Mouse (Mus musculus): ENCODE data around the gene Fam84a.

The Fam84a gene

DNA sequence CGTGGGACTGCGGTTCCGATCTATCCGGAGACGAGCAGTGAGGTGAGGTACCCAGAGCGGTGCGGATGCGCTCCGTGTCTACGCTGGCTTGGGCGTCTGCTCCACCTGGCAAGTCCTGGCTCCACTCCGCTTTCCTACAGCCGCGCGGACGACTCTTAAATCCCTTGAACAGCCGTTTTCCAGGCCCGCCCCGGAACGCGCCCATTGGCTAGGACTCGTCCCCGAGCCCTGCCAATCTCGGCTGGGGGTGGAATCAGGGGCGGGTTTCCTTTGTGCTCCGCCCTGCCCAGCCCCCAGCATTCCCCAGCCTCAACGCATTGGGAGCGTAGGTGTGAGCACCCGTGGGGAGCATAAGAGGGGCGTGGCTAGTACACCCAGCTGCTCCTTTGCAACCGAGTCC lies at the start of gene Fam84a:
Gene Fam84a, minus strand, starts transcription at position 134 of the 400 bp plus-strand sequence.
- DNase-seq (ENCODE audit: low spot score) = peak; percentile 90

DNA sequence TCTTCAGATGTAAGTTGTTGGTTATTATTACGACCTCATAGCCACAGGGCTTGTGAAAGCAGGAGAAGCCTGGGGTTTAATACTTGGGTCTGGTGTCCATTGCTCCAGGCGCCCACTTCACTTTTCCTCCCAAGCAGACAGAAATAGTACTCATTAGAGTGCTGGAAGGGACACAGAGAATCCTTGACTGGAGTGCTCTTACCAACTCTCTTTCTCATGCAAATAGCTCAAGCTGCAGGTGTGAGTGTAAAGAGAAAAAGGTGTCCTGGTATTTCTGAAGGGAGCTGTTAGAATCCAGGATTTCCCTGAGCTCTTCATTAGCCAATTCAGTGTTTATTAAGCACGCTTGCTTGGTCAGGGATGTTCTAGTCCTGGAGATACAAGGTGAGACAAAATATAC lies 43.6 kb upstream of the Fam84a start:
- DNase-seq (ENCODE audit: low spot score) = no peak

DNA sequence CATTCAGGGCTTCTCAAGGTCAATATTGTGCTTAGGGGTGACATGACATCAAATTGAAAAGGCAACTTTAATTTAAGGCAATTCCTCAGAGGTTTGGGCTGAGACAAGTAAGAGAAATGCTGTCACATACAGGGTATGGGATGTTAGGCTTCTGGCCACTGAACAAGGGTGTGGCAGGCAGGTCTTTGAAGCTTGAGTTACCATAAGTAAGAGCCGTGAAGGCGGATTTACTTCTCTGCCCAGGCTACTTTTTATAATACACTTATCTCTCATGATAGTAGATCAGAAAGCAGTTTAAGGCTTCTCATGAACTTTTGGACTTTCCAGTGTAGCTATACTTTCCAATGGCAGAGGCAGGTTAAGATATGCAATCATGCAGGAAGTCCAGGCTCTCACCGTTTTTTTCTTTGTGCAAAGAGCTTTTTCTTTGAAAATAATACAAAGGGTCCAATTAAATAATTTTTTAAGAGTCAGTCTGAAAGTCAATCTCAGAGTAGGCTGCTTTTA lies 34.9 kb upstream of the Fam84a start:
- DNase-seq (ENCODE audit: low spot score) = no peak

DNA sequence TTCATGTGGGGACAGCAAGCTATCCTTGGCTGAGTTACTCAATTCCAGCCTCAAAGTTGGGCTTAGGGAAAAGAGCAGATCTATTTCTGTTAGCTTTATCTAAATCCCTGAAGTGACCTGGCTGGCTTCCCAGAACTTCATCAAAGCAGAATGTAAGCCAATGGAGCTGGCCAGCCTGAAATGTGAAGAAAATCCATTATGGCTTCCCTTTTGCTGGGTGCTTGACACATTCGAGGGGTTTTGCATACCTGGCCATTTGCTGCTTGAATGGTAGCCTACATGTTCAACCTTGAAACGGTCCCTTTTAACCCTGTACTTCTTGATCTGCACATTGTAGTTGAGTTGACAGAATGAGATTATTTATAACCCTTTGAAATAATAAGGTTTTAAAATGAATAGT lies 13.9 kb upstream of the Fam84a start:
- no peak for DNase-seq (ENCODE audit: low spot score)

- DNase-seq (ENCODE audit: low spot score) = no peak
Measured at GRCm38 (mm10) chr12:14164936-14165335, 13.1 kb upstream of the Fam84a start.

- DNase-seq (ENCODE audit: low spot score) = peak; percentile 31
Measured at GRCm38 (mm10) chr12:14152426-14152825, 572 bp upstream of the Fam84a start.

DNA sequence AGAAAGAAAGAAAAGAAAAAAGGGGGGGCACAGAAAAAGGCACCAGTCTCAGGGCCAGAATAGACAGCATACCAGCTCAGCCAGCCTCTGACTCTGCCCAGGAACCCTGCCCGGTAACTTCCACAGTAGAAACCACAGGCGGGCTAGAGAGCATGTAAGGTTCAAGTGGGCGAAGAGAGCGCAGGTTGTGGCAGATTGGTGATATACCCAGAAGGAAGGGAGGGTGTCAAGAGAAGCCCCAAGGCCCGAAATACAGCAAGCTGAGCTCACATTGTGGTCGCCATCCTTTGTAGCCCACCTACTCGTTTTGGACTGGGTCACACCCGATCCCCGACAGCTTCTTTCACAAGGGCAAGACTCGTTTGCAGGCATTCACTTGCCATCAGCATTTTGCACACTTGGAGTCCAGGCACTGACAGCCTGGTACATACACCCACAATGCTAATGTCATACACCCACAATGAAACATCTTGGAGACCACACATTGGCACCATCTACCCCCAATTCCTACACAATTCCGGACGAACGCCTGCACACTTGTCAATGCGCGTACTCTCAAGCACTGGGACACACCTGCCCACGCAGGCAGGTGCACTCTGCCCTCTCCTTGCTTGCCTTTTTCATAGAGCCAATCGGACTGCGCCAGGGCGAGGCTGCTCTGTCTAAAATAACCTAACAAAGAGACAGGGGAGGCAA lies 770 bp downstream of the Fam84a start:
- peak; percentile 57 for DNase-seq (ENCODE audit: low spot score)

DNA sequence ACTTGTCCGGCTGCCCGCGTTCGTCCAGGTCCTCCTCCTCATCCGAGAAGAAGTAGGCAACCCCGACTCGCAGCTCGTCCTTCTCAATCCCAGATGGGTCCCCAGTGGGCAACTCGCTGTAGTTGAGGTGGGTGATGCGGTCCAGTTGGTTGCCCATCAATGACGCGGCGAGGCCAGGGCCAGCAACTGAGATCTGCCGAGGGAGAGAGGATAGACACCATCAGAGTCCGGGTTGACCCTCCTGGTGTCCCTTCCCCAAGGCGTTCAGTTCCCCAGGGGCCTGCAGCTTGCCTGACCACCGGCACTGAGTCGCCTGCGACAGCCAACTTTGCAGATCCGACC lies 1.3 kb downstream of the Fam84a start:
- no peak for DNase-seq (ENCODE audit: low spot score)

GRCm38 (mm10) chr12:14149843-14150567 lies 1.8 kb downstream of the Fam84a start:
- DNase-seq (ENCODE audit: low spot score) = peak; percentile 71

DNA sequence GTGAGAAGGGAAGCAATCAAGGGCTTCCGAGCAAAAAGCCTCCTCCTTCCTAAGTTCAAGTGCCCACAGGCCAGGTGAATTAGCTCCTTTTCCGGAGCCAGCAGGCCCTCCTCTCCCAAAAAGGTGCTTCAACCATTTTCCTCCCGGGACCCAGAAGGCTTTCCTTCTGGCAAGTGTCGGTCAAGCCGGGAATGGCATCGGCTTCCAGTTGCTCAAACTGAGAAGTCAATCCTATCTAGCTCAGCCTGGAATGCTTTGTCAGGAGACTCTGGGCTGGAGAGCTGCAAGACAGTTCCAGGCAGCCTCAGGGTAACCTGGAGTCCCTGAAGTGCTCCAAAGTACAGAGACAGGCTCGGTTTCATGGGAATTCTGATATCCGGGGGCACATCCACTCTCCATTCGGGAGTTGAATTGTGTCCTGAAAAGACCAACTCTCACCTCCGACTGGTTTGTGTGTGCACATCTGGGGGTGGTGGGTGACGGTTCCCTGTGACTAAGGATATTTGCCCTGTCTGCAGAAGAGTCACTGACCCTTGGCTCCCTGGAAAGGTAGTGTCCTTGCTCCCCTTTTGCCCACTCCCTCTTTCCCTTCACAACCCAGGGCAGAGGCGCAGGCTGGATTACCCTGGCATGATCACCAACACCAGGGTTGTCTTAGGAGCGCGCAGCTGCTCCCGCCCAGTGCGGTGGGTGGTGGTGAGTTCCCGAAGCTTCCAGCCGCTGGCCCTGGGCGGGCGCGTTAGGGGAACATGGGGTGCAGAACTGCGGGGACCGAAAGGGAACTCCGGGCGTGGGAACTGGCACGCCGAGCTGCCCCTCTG lies 2.6 kb downstream of the Fam84a start:
- no peak for DNase-seq (ENCODE audit: low spot score)

- DNase-seq (ENCODE audit: low spot score) = no peak
Measured at GRCm38 (mm10) chr12:14137046-14137445, 14.8 kb downstream of the Fam84a start.

DNA sequence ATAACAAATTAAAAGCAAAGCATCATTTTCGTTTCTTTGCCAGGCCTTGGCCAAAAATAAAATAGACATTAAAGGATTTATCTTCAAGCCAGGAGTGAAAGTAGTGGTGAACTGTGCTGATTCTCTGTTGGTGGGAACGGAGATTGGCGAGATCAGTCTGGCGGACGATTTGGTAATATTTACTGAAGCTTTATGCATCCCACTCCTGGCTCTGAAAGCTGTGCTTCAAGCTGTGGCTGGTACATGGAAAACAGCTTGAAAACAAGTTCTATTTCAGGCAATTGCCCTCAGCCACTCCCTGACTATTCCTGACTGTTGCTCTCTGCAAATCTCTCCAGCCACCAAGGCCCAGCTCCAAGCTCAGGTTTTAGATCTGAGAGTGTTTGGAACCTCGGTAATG lies 37.1 kb downstream of the Fam84a start:
- no peak for DNase-seq (ENCODE audit: low spot score)

- DNase-seq (ENCODE audit: low spot score) = no peak
Measured at GRCm38 (mm10) chr12:14096944-14097343, 54.9 kb downstream of the Fam84a start.
